Mouse (Mus musculus) left cerebral cortex, postnatal 14 days (tissue): ENCODE data around the gene Gm8797. TPM values are rescaled to one million over a fixed set of nuclear protein-coding genes. Genes with fewer than 3 reads are reported as not detected.
"Not testable (repeated sequence)": the region's sequence is repeated elsewhere in the genome, so short reads cannot be mapped to it uniquely, and the experiment has no call there.

Experiments
- DNase-seq, 2 experiments: peaks; one replicate each; pipeline ENCODE4 v3.0.0; 2021 to 2022; ENCODE audit warnings: low spot score in 2 of 2, mixed read lengths in 1 of 2
- intact Hi-C: fragments of 180-260 bp; cut with DNase I; formaldehyde crosslinking; loops from one replicate; pipeline ENCODE4 v1.15.1; 2025
- long read RNA-seq, 2 experiments: library from polyadenylated mRNA; stranded (forward); transcript quantifications; one replicate each; pipeline ENCODE4 v2.0.0; 2021
- total RNA-seq, 2 experiments: library from RNA; stranded (reverse); gene quantifications; 2 replicates each; pipeline ENCODE4 v1.2.3; 2021

Gm8797 gene
- total RNA-seq, result 10 to 100 TPM; 13.1 to 17.8 TPM
- long read RNA-seq, experiment 1, partial matches to known transcripts, result 0 of 3 reads
- long read RNA-seq, experiment 1, other reads (novel, unspliced or antisense), result 0 of 3 reads
- long read RNA-seq, experiment 2, partial matches to known transcripts, result 0 of 4 reads
- long read RNA-seq, experiment 2, other reads (novel, unspliced or antisense), result 0 of 4 reads

GRCm38 (mm10) chr3:5750506-5750905 is at the start of gene Gm8797:
Gene Gm8797 (plus strand): TSS chr3:5750806.
- intact Hi-C loops, result not testable (repeated sequence)

GRCm38 (mm10) chr3:5714481-5714880 is 36.1 kb upstream of the Gm8797 start:
- intact Hi-C loops, result no loop called here
- no peak for DNase-seq

More at GRCm38 (mm10) chr3:5750506-5750905, at the start of gene Gm8797:
- not testable (repeated sequence) for DNase-seq

- intact Hi-C loops, result no loop called here
- no peak for DNase-seq
These were observed 17.7 kb upstream of the Gm8797 start for GRCm38 (mm10) chr3:5732931-5733330.

GRCm38 (mm10) chr3:5754763-5755478 is 4.3 kb downstream of the Gm8797 start:
- DNase-seq, result peak; percentile 54 to 63
- intact Hi-C loops, result no loop called here

GRCm38 (mm10) chr3:5766256-5766655 is 15.7 kb downstream of the Gm8797 start:
- intact Hi-C loops, result no loop called here

GRCm38 (mm10) chr3:5776894-5777293 is 26.3 kb downstream of the Gm8797 start:
- intact Hi-C loops, result no loop called here
- DNase-seq, result no peak

More at GRCm38 (mm10) chr3:5766256-5766655, 15.7 kb downstream of the Gm8797 start:
- no peak for DNase-seq
